Mouse (Mus musculus) megakaryocyte, embryonic 14.5 days (primary cell): Measurements from ENCODE around the gene Zfp14. TPM values are rescaled to one million over a fixed set of nuclear protein-coding genes. Genes with fewer than 3 reads are reported as not detected.

ENCODE experiments used
- H3K27me3 ChIP-seq: replicated peaks from 2 replicates; pipeline ENCODE3; 2012; ENCODE audit warnings: inconsistent platforms
- H3K36me3 ChIP-seq: replicated peaks from 2 replicates; pipeline ENCODE3; 2012; ENCODE audit warnings: low read length, inconsistent platforms, mixed read lengths
- H3K4me1 ChIP-seq: 2 replicates; pipeline ENCODE4 v1.6.1; 2012; ENCODE audit warnings: inconsistent platforms
- H3K4me3 ChIP-seq: replicated peaks from 2 replicates; pipeline ENCODE3; 2012; ENCODE audit warnings: moderate library complexity, mild to moderate bottlenecking, inconsistent platforms
- H3K9me3 ChIP-seq: 2 replicates; pipeline ENCODE4 v1.6.1; 2012; ENCODE audit warnings: inconsistent platforms
- FLI1 ChIP-seq: IDR thresholded peaks from 2 replicates; pipeline ENCODE4 v1.6.1; 2012; ENCODE audit warnings: low read length, inconsistent platforms, mixed read lengths
- GATA1 ChIP-seq: IDR thresholded peaks from 3 replicates; pipeline ENCODE4 v1.6.1; 2012; ENCODE audit warnings: mixed read lengths, low read length, inconsistent platforms, borderline replicate concordance
- polyA plus RNA-seq: library from polyadenylated mRNA; stranded (reverse); fragments of >175 nt; gene quantifications from 2 replicates; pipeline ENCODE4 v1.2.3, GENCODE M21; 2012; ENCODE audit warnings: low replicate concordance; ENCODE audit not compliant: insufficient read depth

Zfp14 gene
- polyA plus RNA-seq, 1 experiment = not detected

DNA sequence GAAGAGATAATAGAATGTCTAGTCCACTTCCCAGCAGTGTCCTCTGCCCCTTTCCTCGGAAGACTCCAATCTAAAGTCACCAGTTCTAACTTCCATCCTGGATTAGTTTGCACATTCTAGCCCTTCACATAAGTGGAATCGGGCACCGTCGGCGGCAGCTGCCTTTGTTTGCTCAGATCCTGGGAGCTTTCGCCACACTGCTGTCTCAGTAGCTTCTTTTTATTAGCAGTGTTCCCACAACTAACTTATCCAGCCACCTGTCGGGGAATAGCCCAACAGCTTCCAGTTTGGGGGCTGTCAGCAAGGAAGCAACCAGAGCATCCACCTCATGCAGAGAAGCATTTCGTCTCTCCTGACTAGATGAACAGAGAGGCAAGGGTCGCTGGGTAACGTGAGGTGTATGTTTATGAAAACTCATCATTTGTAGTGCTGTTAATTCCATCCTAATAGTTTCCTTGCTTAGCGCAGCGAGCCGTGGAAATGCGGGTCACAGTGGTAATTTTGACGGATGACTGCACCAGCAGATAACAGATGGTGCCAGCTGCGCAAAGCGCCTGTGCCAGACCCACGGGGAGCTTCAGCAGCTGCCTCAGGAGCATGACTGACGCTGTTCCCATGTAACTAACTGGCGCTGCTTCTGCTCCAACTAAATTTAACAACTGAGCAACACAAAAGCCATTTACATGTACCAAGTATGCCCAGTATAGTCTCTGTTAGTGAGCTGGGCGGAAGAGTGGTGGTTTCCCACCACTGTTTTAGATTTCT lies 41.7 kb downstream of the Zfp14 start:
- Histone ChIP-seq H3K4me3 (no peak overlapping the region), H3K4me1 (peaks cover 7% of the 10 kb centered on the region; the same call in 1 of the 2 replicates), H3K9me3 (no peaks in the 10 kb centered on the region), H3K36me3 (peaks cover 76% of the 10 kb centered on the region), H3K27me3 (no peaks in the 10 kb centered on the region)
- no peak for TF ChIP-seq GATA1
- no peak for TF ChIP-seq FLI1

DNA sequence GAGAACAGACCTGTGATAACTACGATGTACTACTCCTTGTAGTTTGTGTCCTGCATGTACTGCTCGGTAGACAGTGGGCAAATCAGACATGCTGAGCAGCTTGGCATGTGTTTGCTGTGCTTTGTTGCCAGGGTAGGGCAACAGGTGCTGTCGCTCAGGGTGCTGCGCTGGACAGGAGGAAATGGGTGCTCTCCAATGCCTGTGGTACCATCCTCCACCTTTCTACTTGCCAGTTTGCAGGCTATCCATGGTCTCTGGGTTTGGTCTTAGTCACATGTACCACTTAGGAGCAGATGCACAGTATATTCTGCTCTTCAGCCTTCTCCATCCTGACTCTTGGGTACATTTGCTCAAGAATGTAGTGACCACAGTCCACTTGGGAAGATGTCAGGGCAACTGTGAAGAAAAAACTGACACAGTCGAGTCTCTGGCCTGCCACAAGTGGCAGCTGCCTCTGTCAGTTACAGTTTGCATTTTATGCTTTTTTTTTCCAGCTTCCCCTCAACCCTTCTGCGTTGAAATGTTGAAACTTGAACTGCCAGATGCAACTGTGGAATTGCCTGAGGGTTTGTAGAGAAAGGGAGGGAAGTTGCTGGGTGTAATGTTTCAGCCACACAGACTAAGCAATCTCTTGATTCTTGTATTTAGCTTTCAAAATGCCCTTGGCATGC lies 43.0 kb downstream of the Zfp14 start:
- Histone ChIP-seq H3K4me1 (peaks cover 5% of the 10 kb centered on the region; the same call in 1 of the 2 replicates), H3K9me3 (no peaks in the 10 kb centered on the region), H3K27me3 (no peaks in the 10 kb centered on the region), H3K4me3 (peak overlapping the region; percentile 14), H3K36me3 (peaks cover 63% of the 10 kb centered on the region)
- TF ChIP-seq GATA1 (no peak), FLI1 (no peak)

DNA sequence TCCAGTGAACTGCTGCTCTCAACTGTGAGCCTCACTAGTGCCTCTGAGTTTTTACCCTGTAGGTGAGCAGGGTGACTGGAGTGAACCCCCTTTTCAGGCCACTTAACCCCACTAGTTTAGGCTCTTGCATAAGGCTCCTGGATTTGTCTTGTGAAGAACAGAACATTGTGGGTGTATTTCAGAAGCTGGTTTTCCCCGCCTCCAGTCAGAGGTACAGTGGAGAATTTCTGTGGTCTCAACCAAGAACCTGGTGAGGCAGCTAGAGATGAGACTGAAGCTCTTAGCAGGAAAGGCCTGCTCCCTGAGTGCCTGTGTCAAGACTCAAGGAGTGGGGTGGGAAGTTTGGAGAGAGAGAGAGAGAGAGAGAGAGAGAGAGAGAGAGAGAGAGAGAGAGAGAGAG lies 43.6 kb downstream of the Zfp14 start:
- Histone ChIP-seq H3K9me3 (no peaks in the 10 kb centered on the region), H3K4me1 (peaks cover 3% of the 10 kb centered on the region; the same call in 1 of the 2 replicates), H3K36me3 (peaks cover 61% of the 10 kb centered on the region), H3K27me3 (no peaks in the 10 kb centered on the region), H3K4me3 (no peak overlapping the region)
- TF ChIP-seq GATA1 = no peak
- TF ChIP-seq FLI1 = no peak

DNA sequence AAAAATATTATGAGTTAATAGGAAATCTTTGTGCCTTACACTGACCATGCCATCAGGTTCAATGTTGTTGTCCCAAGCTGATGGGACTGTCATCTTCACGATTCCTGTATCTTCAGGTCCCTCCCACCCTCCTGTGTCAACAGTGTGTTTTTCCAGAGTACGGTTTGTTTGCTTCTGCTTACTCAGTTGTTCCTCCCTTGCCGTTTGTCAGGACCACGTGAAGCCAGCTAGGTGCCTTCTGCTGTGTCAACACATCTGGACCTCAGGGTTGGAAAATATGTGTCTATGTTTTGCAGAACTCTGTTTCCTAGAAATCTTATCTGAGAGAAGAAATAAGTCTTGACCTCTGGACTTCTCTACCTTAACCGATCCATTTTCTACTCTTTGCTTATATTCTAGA lies 50.6 kb downstream of the Zfp14 start:
- H3K4me3 ChIP-seq = no peak overlapping the region
- no peaks in the 10 kb centered on the region for H3K27me3 ChIP-seq
- no peak for TF ChIP-seq GATA1
- TF ChIP-seq FLI1 = no peak
- no peaks in the 10 kb centered on the region for H3K4me1 ChIP-seq
- peaks cover 51% of the 10 kb centered on the region for H3K36me3 ChIP-seq
- H3K9me3 ChIP-seq = no peaks in the 10 kb centered on the region

DNA sequence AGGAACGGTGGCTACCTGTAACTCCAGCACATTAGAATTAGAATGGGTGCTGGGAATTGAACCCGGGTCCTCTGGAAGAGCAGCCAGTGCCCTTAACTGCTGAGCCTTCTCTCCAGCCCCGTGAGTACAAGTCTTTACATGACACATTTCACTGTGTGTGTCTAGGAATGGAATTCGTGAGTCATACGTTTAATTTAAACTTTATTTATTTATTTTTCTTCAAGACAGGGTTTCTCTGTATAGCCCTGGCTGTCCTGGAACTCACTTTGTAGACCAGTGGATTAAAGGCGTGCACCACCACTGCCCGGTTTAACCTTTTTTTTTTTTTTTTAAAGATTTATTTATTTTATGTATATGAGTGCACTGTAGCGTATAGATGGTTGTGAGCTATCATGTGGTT lies 56.0 kb downstream of the Zfp14 start:
- Histone ChIP-seq H3K4me3 (no peak overlapping the region), H3K27me3 (no peaks in the 10 kb centered on the region), H3K36me3 (peaks cover 85% of the 10 kb centered on the region), H3K4me1 (peaks cover 15% of the 10 kb centered on the region), H3K9me3 (no peaks in the 10 kb centered on the region)
- no peak for TF ChIP-seq GATA1
- TF ChIP-seq FLI1 = no peak

DNA sequence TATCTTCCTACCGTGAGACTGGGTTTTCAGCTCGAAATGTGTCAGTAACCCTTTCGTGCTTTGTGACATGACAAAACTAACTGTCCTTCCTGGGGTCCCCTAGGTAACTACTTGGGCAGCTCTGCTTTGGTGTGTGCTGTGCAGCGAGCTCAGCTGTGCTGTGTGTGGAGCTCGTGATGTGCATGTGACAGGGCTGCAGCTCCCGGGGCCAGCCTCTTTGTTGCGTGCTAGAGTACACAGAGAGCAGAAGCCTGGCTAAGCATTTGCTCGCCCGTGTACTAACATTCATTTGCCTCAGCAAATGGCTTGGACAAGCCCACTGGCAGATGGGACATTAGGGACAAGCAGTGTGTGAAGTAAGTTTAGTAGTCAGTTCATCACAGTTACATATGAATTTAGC lies 57.8 kb downstream of the Zfp14 start:
- Histone ChIP-seq H3K27me3 (no peaks in the 10 kb centered on the region), H3K4me1 (peaks cover 18% of the 10 kb centered on the region), H3K36me3 (peaks cover 81% of the 10 kb centered on the region), H3K9me3 (no peaks in the 10 kb centered on the region), H3K4me3 (no peak overlapping the region)
- TF ChIP-seq FLI1 = no peak
- no peak for TF ChIP-seq GATA1

DNA sequence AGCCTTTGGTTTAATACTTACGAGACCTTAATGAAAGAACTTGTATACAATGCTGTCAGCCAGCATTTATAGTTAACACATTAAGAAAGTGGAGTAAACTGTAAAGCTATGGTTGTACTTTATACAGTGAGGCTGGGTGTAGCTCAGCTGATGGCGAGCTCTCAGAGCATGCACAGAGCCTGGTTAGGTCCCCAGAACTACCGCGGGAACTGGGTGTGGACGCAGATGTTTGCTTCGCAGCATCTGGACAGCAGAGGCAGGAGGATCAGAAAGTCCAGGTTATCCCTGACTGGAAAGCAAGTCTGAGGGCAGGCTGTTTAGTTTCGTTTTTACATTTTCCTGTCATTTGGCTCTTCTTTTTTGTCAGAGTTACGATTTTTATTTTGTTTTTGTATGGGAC lies 58.5 kb downstream of the Zfp14 start:
- no peaks in the 10 kb centered on the region for H3K9me3 ChIP-seq
- H3K4me1 ChIP-seq = peaks cover 18% of the 10 kb centered on the region
- TF ChIP-seq GATA1 (no peak), FLI1 (no peak)
- peaks cover 81% of the 10 kb centered on the region for H3K36me3 ChIP-seq
- H3K27me3 ChIP-seq = no peaks in the 10 kb centered on the region
- no peak overlapping the region for H3K4me3 ChIP-seq

DNA sequence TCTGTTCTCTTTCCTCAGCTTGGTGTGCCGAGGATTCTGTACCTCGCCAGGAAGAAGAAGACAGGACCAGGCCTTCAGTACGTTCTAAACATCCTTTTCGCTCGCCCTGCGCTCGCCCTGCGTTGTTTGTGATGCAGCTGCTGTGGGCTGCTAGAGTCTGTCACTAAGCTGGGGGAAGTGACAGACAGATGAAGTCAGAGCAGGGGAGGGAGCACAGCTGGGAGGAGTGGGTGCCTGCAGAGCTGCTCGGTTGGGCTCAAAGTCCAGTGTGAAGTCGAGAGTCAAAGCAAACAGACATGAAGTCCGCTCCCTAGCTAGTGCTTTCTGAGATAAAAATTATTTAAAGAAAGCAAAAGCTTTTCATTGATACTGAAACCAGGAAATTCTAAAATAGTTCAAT lies 62.1 kb downstream of the Zfp14 start:
- no peaks in the 10 kb centered on the region for H3K9me3 ChIP-seq
- TF ChIP-seq GATA1 (no peak), FLI1 (no peak)
- H3K27me3 ChIP-seq = no peaks in the 10 kb centered on the region
- no peak overlapping the region for H3K4me3 ChIP-seq
- peaks cover 34% of the 10 kb centered on the region for H3K4me1 ChIP-seq
- H3K36me3 ChIP-seq = peaks cover 71% of the 10 kb centered on the region

DNA sequence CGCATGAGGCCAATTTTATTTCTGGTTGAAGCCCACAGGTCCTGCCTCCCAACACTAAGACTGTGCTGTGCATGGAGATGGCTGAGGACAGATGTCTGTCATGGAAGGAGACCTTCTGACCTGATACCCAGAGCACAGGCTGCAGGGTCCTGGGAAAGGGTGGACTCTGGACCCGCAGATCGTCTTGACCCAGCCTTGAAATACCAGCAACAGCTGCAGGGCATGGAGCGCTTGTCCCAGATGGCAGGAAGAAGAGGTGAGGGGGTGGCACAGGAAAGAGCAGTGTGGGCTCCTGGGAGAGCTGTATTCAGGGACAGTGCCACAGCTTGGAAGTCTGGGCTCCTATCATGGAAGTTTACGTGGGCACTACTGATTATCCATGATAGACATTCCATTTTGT lies 63.6 kb downstream of the Zfp14 start:
- H3K4me3 ChIP-seq = no peak overlapping the region
- no peaks in the 10 kb centered on the region for H3K27me3 ChIP-seq
- TF ChIP-seq FLI1 (no peak), GATA1 (no peak)
- H3K4me1 ChIP-seq = peaks cover 35% of the 10 kb centered on the region
- no peaks in the 10 kb centered on the region for H3K9me3 ChIP-seq
- H3K36me3 ChIP-seq = peaks cover 60% of the 10 kb centered on the region

Other genes starting within 250 kb of the Zfp14 start
- gene Zfp790, start 235.3 kb downstream of the Zfp14 start, polyA plus RNA-seq = 0.62 TPM in 1 of 2 replicates, not detected in the other
- gene Zfp940, start 197.7 kb downstream of the Zfp14 start, polyA plus RNA-seq = 0.64 TPM in 1 of 2 replicates, not detected in the other
- gene Zfp420, start 191.4 kb downstream of the Zfp14 start, polyA plus RNA-seq = not detected in 2 replicates
- gene Zfp27, start 144.8 kb downstream of the Zfp14 start, polyA plus RNA-seq = 0.04 TPM in 1 of 2 replicates, not detected in the other
- gene Zfp383, start 143.2 kb downstream of the Zfp14 start, polyA plus RNA-seq = not detected in 2 replicates
- 1.2 TPM in 1 of 2 replicates, not detected in the other for gene Zfp74, start 97.3 kb downstream of the Zfp14 start, polyA plus RNA-seq
- 0.43 and 0.93 TPM in 2 replicates for gene Zfp568, start 67.4 kb downstream of the Zfp14 start, polyA plus RNA-seq
- 0.21 TPM in 1 of 2 replicates, not detected in the other for gene Zfp82, start 21.5 kb upstream of the Zfp14 start, polyA plus RNA-seq
- not detected in 2 replicates for gene Gm26920, start 39.0 kb upstream of the Zfp14 start, polyA plus RNA-seq
- gene Zfp566, start 39.1 kb upstream of the Zfp14 start, polyA plus RNA-seq = 0.37 TPM in 1 of 2 replicates, not detected in the other
- 0.26 TPM in 1 of 2 replicates, not detected in the other for gene Zfp260, start 43.4 kb upstream of the Zfp14 start, polyA plus RNA-seq
- gene Zfp382, start 70.6 kb upstream of the Zfp14 start, polyA plus RNA-seq = not detected in 2 replicates
- gene Zfp146, start 118.4 kb upstream of the Zfp14 start, polyA plus RNA-seq = 2.6 TPM in 1 of 2 replicates, not detected in the other
- gene Cox7a1, start 132.8 kb upstream of the Zfp14 start, polyA plus RNA-seq = 2.4 TPM in 1 of 2 replicates, not detected in the other
- 122 and 208 TPM in 2 replicates for gene Capns1, start 147.4 kb upstream of the Zfp14 start, polyA plus RNA-seq
- gene Polr2i, start 180.6 kb upstream of the Zfp14 start, polyA plus RNA-seq = 13.7 and 67.3 TPM in 2 replicates
- gene Tbcb, start 180.9 kb upstream of the Zfp14 start, polyA plus RNA-seq = 21.7 and 73.2 TPM in 2 replicates
- not detected in 2 replicates for gene Ovol3, start 184.3 kb upstream of the Zfp14 start, polyA plus RNA-seq
- not detected in 2 replicates for gene Thap8, start 228.7 kb upstream of the Zfp14 start, polyA plus RNA-seq
- 35.7 and 93.0 TPM in 2 replicates for gene Wdr62, start 229.0 kb upstream of the Zfp14 start, polyA plus RNA-seq
- 0.34 TPM in 1 of 2 replicates, not detected in the other for gene Clip3, start 240.3 kb upstream of the Zfp14 start, polyA plus RNA-seq